Mouse (Mus musculus): Measurements from ENCODE around the gene Otub1. TPM values are rescaled to one million over a fixed set of nuclear protein-coding genes. Genes with fewer than 3 reads are reported as not detected.
A peak's percentile ranks its signal among the peaks of the same experiment; 100 is the strongest.

Otub1 gene
- total and polyA plus RNA-seq, 2 experiments: 39.5 to 61.2 TPM

GRCm38 (mm10) chr19:7204898-7205297 lies 1.2 kb downstream of the Otub1 start:
- no peak for TF ChIP-seq POLR2A (IDR thresholded peaks at IDR 0.05; ENCODE audit: extremely low read depth, insufficient read depth, low read length)
- TF ChIP-seq CTCF (IDR thresholded peaks at IDR 0.05; ENCODE audit: low read depth, low read length): no peak
- Histone ChIP-seq H3K4me1 (ENCODE audit: control insufficient read depth, insufficient read depth, low read length) (peaks cover 5% of the 10 kb centered on the region; the same call in 1 of the 2 replicates), H3K27me3 (ENCODE audit: control insufficient read depth, insufficient read depth, low read length) (no peaks in the 10 kb centered on the region), H3K9ac (ENCODE audit: low read depth, low read length) (peak overlapping the region; percentile 75; the same call in 1 of the 2 replicates), H3K27ac (replicated peaks; ENCODE audit: insufficient read depth, low read depth, low read length) (no peak overlapping the region), H3K36me3 (ENCODE audit: control insufficient read depth, insufficient read depth, low read length) (peaks cover 8% of the 10 kb centered on the region; the same call in 1 of the 2 replicates), H3K79me2 (ENCODE audit: control insufficient read depth, insufficient read depth, low read length) (no peaks in the 10 kb centered on the region), H3K4me3 (ENCODE audit: insufficient read depth, low read depth, low read length) (0 out of 2 replicates have a peak overlapping the region, but pooled peaks have one; percentile 18)
- DNase-seq (ENCODE audit: extremely low read depth, low read depth, low spot score): no peak
- 75% methylated on average over 2 of the region's 2 CpGs for WGBS

- no peak overlapping the region for H3K9ac ChIP-seq (ENCODE audit: low read depth, low read length)
- no peak for TF ChIP-seq POLR2A (IDR thresholded peaks at IDR 0.05; ENCODE audit: extremely low read depth, insufficient read depth, low read length)
- no peak for TF ChIP-seq CTCF (IDR thresholded peaks at IDR 0.05; ENCODE audit: low read depth, low read length)
- H3K4me1 ChIP-seq (ENCODE audit: control insufficient read depth, insufficient read depth, low read length): peaks cover 7% of the 10 kb centered on the region; the same call in 1 of the 2 replicates
- no peak overlapping the region for H3K27ac ChIP-seq (replicated peaks; ENCODE audit: insufficient read depth, low read depth, low read length)
- no peak overlapping the region for H3K4me3 ChIP-seq (ENCODE audit: insufficient read depth, low read depth, low read length)
- 77% methylated on average over 1 of the region's 1 CpGs for WGBS
- no peaks in the 10 kb centered on the region for H3K79me2 ChIP-seq (ENCODE audit: control insufficient read depth, insufficient read depth, low read length)
- peaks cover 11% of the 10 kb centered on the region; the same call in 1 of the 2 replicates for H3K36me3 ChIP-seq (ENCODE audit: control insufficient read depth, insufficient read depth, low read length)
- no peak for DNase-seq (ENCODE audit: extremely low read depth, low read depth, low spot score)
- H3K27me3 ChIP-seq (ENCODE audit: control insufficient read depth, insufficient read depth, low read length): no peaks in the 10 kb centered on the region
These were observed 5.7 kb downstream of the Otub1 start for GRCm38 (mm10) chr19:7200427-7200826.

GRCm38 (mm10) chr19:7199089-7199488 lies 7.0 kb downstream of the Otub1 start:
- no peak for TF ChIP-seq POLR2A (IDR thresholded peaks at IDR 0.05; ENCODE audit: extremely low read depth, insufficient read depth, low read length)
- TF ChIP-seq CTCF (IDR thresholded peaks at IDR 0.05; ENCODE audit: low read depth, low read length): no peak
- H3K79me2 ChIP-seq (ENCODE audit: control insufficient read depth, insufficient read depth, low read length): no peaks in the 10 kb centered on the region
- H3K27ac ChIP-seq (replicated peaks; ENCODE audit: insufficient read depth, low read depth, low read length): no peak overlapping the region
- no peak for DNase-seq (ENCODE audit: extremely low read depth, low read depth, low spot score)
- peaks cover 11% of the 10 kb centered on the region; the same call in 1 of the 2 replicates for H3K36me3 ChIP-seq (ENCODE audit: control insufficient read depth, insufficient read depth, low read length)
- 94% methylated on average over 13 of the region's 13 CpGs for WGBS
- no peaks in the 10 kb centered on the region for H3K27me3 ChIP-seq (ENCODE audit: control insufficient read depth, insufficient read depth, low read length)
- H3K9ac ChIP-seq (ENCODE audit: low read depth, low read length): no peak overlapping the region
- H3K4me3 ChIP-seq (ENCODE audit: insufficient read depth, low read depth, low read length): no peak overlapping the region
- peaks cover 1% of the 10 kb centered on the region; the same call in 1 of the 2 replicates for H3K4me1 ChIP-seq (ENCODE audit: control insufficient read depth, insufficient read depth, low read length)

GRCm38 (mm10) chr19:7197445-7197844 lies 8.7 kb downstream of the Otub1 start:
- Histone ChIP-seq H3K4me3 (ENCODE audit: insufficient read depth, low read depth, low read length) (no peak overlapping the region), H3K4me1 (ENCODE audit: control insufficient read depth, insufficient read depth, low read length) (peaks cover 12% of the 10 kb centered on the region), H3K36me3 (ENCODE audit: control insufficient read depth, insufficient read depth, low read length) (0 out of 2 replicates have a peak, but pooled peaks cover 3% of the 10 kb centered on the region), H3K79me2 (ENCODE audit: control insufficient read depth, insufficient read depth, low read length) (no peaks in the 10 kb centered on the region), H3K27ac (replicated peaks; ENCODE audit: insufficient read depth, low read depth, low read length) (no peak overlapping the region), H3K27me3 (ENCODE audit: control insufficient read depth, insufficient read depth, low read length) (no peaks in the 10 kb centered on the region), H3K9ac (ENCODE audit: low read depth, low read length) (no peak overlapping the region)
- TF ChIP-seq POLR2A (IDR thresholded peaks at IDR 0.05; ENCODE audit: extremely low read depth, insufficient read depth, low read length) (no peak), CTCF (IDR thresholded peaks at IDR 0.05; ENCODE audit: low read depth, low read length) (no peak)
- 92% methylated on average over 9 of the region's 9 CpGs for WGBS
- no peak for DNase-seq (ENCODE audit: extremely low read depth, low read depth, low spot score)

GRCm38 (mm10) chr19:7196741-7197270 lies 9.3 kb downstream of the Otub1 start:
- no peaks in the 10 kb centered on the region for H3K79me2 ChIP-seq (ENCODE audit: control insufficient read depth, insufficient read depth, low read length)
- TF ChIP-seq CTCF (IDR thresholded peaks at IDR 0.05; ENCODE audit: low read depth, low read length) (no peak), POLR2A (IDR thresholded peaks at IDR 0.05; ENCODE audit: extremely low read depth, insufficient read depth, low read length) (no peak)
- no peaks in the 10 kb centered on the region for H3K27me3 ChIP-seq (ENCODE audit: control insufficient read depth, insufficient read depth, low read length)
- 0 out of 2 replicates have a peak, but pooled peaks cover 3% of the 10 kb centered on the region for H3K36me3 ChIP-seq (ENCODE audit: control insufficient read depth, insufficient read depth, low read length)
- DNase-seq (ENCODE audit: extremely low read depth, low read depth, low spot score): no peak
- WGBS: 47% methylated on average over 17 of the region's 17 CpGs
- H3K27ac ChIP-seq (replicated peaks; ENCODE audit: insufficient read depth, low read depth, low read length): no peak overlapping the region
- peaks cover 17% of the 10 kb centered on the region for H3K4me1 ChIP-seq (ENCODE audit: control insufficient read depth, insufficient read depth, low read length)
- H3K9ac ChIP-seq (ENCODE audit: low read depth, low read length): no peak overlapping the region
- H3K4me3 ChIP-seq (ENCODE audit: insufficient read depth, low read depth, low read length): no peak overlapping the region

Data from liver, adult 2 months (tissue).